Mouse (Mus musculus) frontal cortex, postnatal 14 days (tissue): ENCODE measurements around the gene Olfr134.
"Not testable (repeated sequence)": the region's sequence is repeated elsewhere in the genome, so short reads cannot be mapped to it uniquely, and the experiment has no call there.

Experiments
- DNase-seq, 2 experiments: peaks; one replicate each; pipeline ENCODE4 v3.0.0; 2022; ENCODE audit warnings: low spot score in 2 of 2

The Olfr134 gene

DNA sequence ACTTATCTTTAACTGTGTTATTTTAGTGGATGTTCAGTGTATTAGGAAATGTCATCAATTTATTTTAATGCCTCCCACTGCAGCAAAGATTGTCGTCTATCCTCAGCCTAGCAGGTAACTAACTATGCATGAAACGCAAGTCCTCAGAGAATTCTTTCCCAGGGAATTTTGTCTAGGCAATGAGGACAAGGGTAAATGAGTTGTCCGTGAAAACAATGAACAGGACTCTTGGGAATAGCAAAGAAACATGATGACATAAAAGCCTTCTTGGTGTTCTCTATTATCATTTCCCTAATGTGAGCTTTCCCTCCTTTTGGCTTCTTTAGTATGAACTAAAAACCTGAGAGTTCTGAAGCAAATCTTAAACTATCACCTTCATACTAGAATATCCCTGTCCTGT is at the start of gene Olfr134:
Gene Olfr134, plus strand, starts transcription at position 301 of the 400 bp plus-strand sequence.
- DNase-seq, result no peak

DNA sequence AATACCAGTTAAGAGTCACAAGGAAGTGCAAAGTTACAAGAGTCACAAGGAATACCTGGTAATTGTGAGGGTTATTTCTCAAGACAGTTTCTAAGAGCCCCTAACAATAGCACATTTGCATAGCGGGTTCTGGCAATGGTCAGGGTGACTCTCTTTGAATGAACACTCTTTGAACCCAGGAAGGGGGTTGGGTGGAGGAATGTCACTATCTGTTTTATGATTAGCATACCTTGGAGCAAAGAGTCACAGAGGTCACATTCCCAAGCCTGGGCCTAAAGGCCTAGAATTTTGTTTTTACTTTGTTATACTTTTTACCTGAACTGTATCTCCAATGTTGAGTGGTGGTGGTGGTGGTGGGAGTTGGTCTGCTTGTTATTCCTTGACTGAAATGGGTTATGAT is 47.0 kb upstream of the Olfr134 start:
- DNase-seq, result not testable (repeated sequence)

DNA sequence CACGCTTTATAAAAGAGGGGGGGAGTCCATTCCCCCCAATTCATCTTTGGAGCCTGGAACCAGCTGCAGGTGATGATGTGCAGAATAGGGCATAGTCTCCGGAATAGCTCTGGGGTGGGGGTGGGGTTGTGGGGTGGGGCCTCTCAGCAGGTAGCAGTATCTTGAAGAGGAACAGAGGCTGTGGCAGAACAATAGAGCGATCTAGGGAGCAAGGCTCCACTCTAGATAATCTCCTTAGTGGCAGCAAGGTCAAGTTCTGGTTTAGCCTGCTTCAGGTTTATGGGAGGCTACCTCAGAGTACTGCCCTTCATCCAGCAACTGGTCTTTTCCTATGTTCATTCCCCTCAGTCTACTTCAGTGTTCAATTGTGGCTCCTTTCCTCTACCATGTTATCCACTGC is 45.8 kb upstream of the Olfr134 start:
- not testable (repeated sequence) for DNase-seq

DNA sequence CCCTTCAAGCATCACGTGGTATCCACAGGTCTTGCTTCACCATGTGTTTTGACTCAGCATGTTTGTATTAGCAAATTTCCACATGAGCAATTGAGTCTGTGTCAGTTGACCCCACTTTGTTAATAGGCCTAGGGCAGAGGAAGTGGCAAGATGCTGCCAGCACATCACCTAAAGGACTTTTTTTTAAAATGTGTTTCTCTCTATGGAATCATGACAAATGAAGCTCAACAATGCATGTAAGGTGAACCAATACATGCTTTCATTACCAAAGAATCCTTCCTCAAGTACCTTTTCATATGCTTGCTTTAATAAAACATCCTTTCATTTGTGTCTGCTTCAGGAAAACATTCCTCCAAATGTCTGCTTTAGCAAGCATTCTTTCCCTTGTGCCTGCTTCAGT is 36.8 kb upstream of the Olfr134 start, which contains the start of gene Olfr132:
Gene Olfr132, minus strand, starts transcription at position 101 of the 400 bp plus-strand sequence.
- DNase-seq, result no peak

DNA sequence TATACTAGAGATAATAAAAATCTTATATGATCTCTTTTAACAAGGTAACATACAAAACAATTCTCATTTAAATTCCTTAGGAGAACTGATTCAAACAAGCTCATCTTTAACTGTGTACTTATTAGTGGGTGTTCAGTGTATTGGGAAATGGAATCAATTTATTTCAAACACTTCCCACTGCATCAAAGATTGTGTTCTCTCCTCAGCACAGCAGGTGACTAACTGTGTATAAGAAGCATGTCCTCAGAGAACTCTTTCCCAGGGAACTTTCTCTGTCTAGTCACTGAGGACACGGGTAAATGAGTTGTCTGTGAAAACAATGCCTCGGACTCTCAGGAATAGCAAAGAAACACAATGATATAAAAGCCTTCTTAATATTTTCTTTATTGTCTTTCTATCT is 26.2 kb upstream of the Olfr134 start, which contains the start of gene Olfr133:
Gene Olfr133, plus strand, starts transcription at position 301 of the 400 bp plus-strand sequence.
- DNase-seq, result no peak

DNA sequence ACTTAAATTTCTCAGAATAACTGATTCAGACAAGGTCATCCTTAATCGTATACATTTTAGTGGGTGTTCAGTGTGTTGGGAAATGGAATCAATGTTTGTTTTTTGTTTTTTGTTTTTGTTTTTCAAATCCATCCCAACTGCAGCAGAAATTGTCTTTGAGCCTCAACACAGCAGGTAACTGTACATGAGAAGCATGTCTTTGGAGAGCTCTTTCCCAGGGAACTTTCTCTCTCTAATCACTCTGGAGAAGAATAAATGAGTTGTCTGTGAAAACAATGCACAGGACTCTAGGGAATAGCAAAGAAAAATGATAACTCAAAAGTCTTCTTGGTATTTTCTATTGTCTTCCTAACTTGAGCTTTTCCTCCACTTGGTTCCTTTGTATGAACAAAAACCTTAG is 32.8 kb downstream of the Olfr134 start, which contains the start of gene Olfr135:
Gene Olfr135, plus strand, starts transcription at position 301 of the 400 bp plus-strand sequence.
- DNase-seq, result no peak
